Mouse (Mus musculus) heart, adult 2 months (tissue): ENCODE measurements around the gene Usp50. TPM values are rescaled to one million over a fixed set of nuclear protein-coding genes. Genes with fewer than 3 reads are reported as not detected.
A peak's percentile ranks its signal among the peaks of the same experiment; 100 is the strongest.

Experiments used
- DNase-seq, 2 experiments: peaks; one replicate each; pipeline ENCODE4 v3.0.0; 2021
- H3K27ac ChIP-seq: fragments of 200-600 bp; 2 replicates; pipeline ENCODE4 v1.8.1; 2022
- H3K27me3 ChIP-seq: fragments of 200-500 bp; 2 replicates; pipeline ENCODE4 v1.6.1; 2012; ENCODE audit warnings: mild to moderate bottlenecking, low read length, inconsistent platforms, mixed read lengths; ENCODE audit not compliant: control insufficient read depth, insufficient read depth
- H3K36me3 ChIP-seq: fragments of 200-500 bp; 2 replicates; pipeline ENCODE4 v1.6.1; 2012; ENCODE audit warnings: low read length, inconsistent platforms; ENCODE audit not compliant: control insufficient read depth, insufficient read depth
- H3K4me1 ChIP-seq: fragments of 200-500 bp; 2 replicates; pipeline ENCODE4 v1.6.1; 2011; ENCODE audit warnings: low read length; ENCODE audit not compliant: control insufficient read depth, insufficient read depth
- H3K4me3 ChIP-seq: fragments of 200-600 bp; 2 replicates; pipeline ENCODE4 v1.8.1; 2022
- H3K79me2 ChIP-seq: fragments of 200-500 bp; replicated peaks from 2 replicates; pipeline ENCODE4 v1.6.1; 2012; ENCODE audit warnings: mild to moderate bottlenecking, inconsistent platforms, low read length, moderate library complexity, mixed read lengths; ENCODE audit not compliant: control insufficient read depth, insufficient read depth
- H3K9ac ChIP-seq: fragments of 200-500 bp; 2 replicates; pipeline ENCODE4 v1.6.1; 2012; ENCODE audit warnings: low read depth, mild to moderate bottlenecking, control low read depth, inconsistent platforms, low read length, mixed read lengths
- CTCF ChIP-seq: fragments of 200-600 bp; IDR thresholded peaks from 2 replicates; pipeline ENCODE4 v1.8.1; 2022; ENCODE audit warnings: antibody characterized with exemption, mild to moderate bottlenecking, moderate library complexity
- EP300 ChIP-seq: fragments of 200-500 bp; IDR thresholded peaks from 2 replicates; pipeline ENCODE4 v1.6.1; 2011; ENCODE audit warnings: low read depth, low read length, control low read depth; ENCODE audit not compliant: insufficient read depth
- POLR2A ChIP-seq: fragments of 200-500 bp; IDR thresholded peaks from 2 replicates; pipeline ENCODE4 v1.6.1; 2011; ENCODE audit warnings: mild to moderate bottlenecking, low read depth, low read length, control low read depth; ENCODE audit not compliant: insufficient read depth
- WGBS: fragments of 180-500 bp; shearing (Covaris S2); methylation state at CpG from one replicate; pipeline ENCODE4 v1.1.7; 2018; 5-methylcytosine and 5-hydroxymethylcytosine counted together
- intact Hi-C: fragments of 180-260 bp; cut with DNase I; formaldehyde crosslinking; loops from one replicate; pipeline ENCODE4 v1.15.1; 2025
- polyA plus RNA-seq: library from polyadenylated mRNA; depleted of rRNA; stranded (reverse); fragments of >200 nt; gene quantifications from 2 replicates; pipeline ENCODE4 v1.2.3, GENCODE M21; 2012
- total RNA-seq, 2 experiments: library from RNA; stranded (reverse); gene quantifications; 2 replicates each; pipeline ENCODE4 v1.2.3; 2021

Usp50 gene
- total and polyA plus RNA-seq, 3 experiments = 1.5 TPM; not detected in 2

GRCm38 (mm10) chr2:126795708-126796107 is 12.4 kb upstream of the Usp50 start:
- WGBS = 87% methylated on average over 3 of the region's 3 CpGs
- Histone ChIP-seq H3K4me3 (no peak overlapping the region), H3K79me2 (no peaks in the 10 kb centered on the region), H3K27ac (no peak overlapping the region), H3K27me3 (no peaks in the 10 kb centered on the region), H3K4me1 (no peaks in the 10 kb centered on the region), H3K9ac (no peak overlapping the region), H3K36me3 (peaks cover 12% of the 10 kb centered on the region)
- no peak for DNase-seq
- intact Hi-C loops = no loop called here
- TF ChIP-seq CTCF = peak; percentile 56
- no peak for TF ChIP-seq POLR2A

DNA sequence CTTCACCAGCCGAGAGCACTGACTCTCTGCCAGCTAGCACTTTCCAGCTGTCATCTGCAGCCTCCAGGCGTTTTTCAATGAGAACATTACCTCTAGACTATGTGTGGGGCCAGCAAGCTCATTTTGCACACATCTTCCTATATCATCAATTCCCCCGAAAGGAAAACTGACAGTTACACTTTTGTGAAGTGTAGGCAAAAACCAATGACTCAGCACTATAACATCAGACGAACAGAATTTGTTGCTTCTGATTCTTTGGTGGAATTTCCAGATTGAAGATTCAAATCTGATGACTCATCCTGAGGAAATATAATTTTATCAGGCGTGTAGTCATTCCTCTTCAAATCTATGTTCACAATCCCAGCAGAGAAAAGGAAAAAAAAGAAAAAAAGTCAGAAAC is 9.3 kb upstream of the Usp50 start:
- intact Hi-C loops = no loop called here
- no peaks in the 10 kb centered on the region for H3K79me2 ChIP-seq
- H3K4me1 ChIP-seq = no peaks in the 10 kb centered on the region
- peaks cover 4% of the 10 kb centered on the region for H3K36me3 ChIP-seq
- TF ChIP-seq POLR2A (no peak), CTCF (no peak)
- no peak overlapping the region for H3K4me3 ChIP-seq
- no peak overlapping the region for H3K9ac ChIP-seq
- DNase-seq = no peak
- H3K27me3 ChIP-seq = no peaks in the 10 kb centered on the region
- 59% methylated on average over 5 of the region's 5 CpGs for WGBS
- H3K27ac ChIP-seq = no peak overlapping the region

DNA sequence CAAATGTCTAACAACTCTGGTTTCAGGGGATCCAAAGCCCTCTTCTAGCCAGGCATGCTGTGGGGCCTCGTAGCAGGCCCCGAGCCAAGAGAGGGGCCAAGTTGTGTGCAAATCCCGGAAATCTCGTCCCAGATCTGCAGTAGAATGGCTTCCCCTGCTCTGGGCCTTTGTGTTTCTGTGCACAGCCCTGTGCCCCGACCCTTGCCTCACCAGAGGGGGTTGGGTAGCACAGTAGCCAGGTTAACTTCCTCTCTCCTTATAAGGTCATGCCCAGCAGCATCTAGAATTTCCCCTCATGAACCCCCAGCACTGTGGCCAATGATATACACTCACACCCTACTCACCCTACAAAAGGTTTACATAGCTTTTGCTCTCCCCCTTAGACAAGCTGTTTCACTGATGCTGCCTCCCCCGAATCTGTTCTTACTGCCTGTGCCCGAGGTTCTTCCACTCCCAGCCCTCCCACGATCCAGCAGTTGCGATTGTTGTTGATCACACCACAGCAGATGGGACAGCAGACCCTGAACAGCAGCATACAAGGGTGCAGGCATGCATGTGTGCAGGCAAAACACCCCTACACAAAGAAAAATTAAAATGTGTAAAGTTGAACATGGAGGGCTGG is 4.6 kb upstream of the Usp50 start:
- Histone ChIP-seq H3K4me3 (no peak overlapping the region), H3K27me3 (no peaks in the 10 kb centered on the region), H3K4me1 (no peaks in the 10 kb centered on the region), H3K36me3 (peaks cover 2% of the 10 kb centered on the region; the same call in 1 of the 2 replicates), H3K79me2 (no peaks in the 10 kb centered on the region), H3K27ac (no peak overlapping the region), H3K9ac (no peak overlapping the region)
- WGBS = 25% methylated on average over 9 of the region's 9 CpGs
- intact Hi-C loops = no loop called here
- TF ChIP-seq POLR2A (no peak), CTCF (no peak), EP300 (no peak)
- no peak for DNase-seq

GRCm38 (mm10) chr2:126782433-126782832 is 837 bp downstream of the Usp50 start:
- Histone ChIP-seq H3K9ac (no peak overlapping the region), H3K27me3 (no peaks in the 10 kb centered on the region), H3K4me3 (no peak overlapping the region), H3K27ac (no peak overlapping the region), H3K4me1 (no peaks in the 10 kb centered on the region), H3K36me3 (no peaks in the 10 kb centered on the region), H3K79me2 (no peaks in the 10 kb centered on the region)
- peak; percentile 38 to 50 for DNase-seq
- TF ChIP-seq CTCF (peak; percentile 74), EP300 (no peak), POLR2A (no peak)
- intact Hi-C loops = loop anchor here (2.0 kb wide), 1 partner anchor 188 kb away; no protein-coding TSS in a partner anchor
- WGBS = 64% methylated on average over 3 of the region's 3 CpGs

DNA sequence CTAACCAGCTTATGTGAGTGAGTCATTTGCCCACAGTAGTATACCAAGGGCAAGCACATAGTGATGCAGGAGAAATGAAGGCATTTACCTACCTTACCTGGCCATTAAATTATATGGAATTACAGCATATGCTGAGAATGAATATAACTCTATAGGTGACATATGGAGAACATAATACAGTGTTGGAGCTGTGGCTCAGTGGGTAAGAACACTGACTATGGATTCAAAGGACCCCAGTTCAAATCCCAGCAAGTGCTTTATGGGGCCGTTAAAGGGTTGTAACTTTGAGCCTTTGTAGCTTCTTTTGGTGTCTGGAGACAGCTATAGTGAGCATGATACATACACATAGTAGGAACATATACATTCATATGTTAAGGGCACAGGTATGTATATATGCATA is 1.8 kb downstream of the Usp50 start:
- 0 out of 2 replicates have a peak, but pooled peaks cover 1% of the 10 kb centered on the region for H3K4me1 ChIP-seq
- DNase-seq = no peak
- H3K27me3 ChIP-seq = no peaks in the 10 kb centered on the region
- H3K9ac ChIP-seq = no peak overlapping the region
- H3K4me3 ChIP-seq = no peak overlapping the region
- H3K27ac ChIP-seq = no peak overlapping the region
- TF ChIP-seq POLR2A = no peak
- TF ChIP-seq CTCF = no peak
- TF ChIP-seq EP300 = no peak
- no peaks in the 10 kb centered on the region for H3K79me2 ChIP-seq
- no peaks in the 10 kb centered on the region for H3K36me3 ChIP-seq
- intact Hi-C loops = no loop called here
- 100% methylated on average over 1 of the region's 1 CpGs for WGBS

GRCm38 (mm10) chr2:126780286-126780685 is 3.0 kb downstream of the Usp50 start:
- TF ChIP-seq CTCF (no peak), EP300 (no peak), POLR2A (no peak)
- DNase-seq = no peak
- Histone ChIP-seq H3K79me2 (no peaks in the 10 kb centered on the region), H3K27ac (no peak overlapping the region), H3K27me3 (no peaks in the 10 kb centered on the region), H3K4me3 (no peak overlapping the region), H3K9ac (no peak overlapping the region), H3K4me1 (0 out of 2 replicates have a peak, but pooled peaks cover 1% of the 10 kb centered on the region), H3K36me3 (no peaks in the 10 kb centered on the region)
- intact Hi-C loops = no loop called here
- WGBS = 87% methylated on average over 10 of the region's 10 CpGs
